Mouse (Mus musculus) G1E (cell line): Measurements from ENCODE around the gene Pappa2.

ENCODE experiments used
- CTCF ChIP-seq: IDR thresholded peaks from 2 replicates; pipeline ENCODE4 v1.5.1; 2012; ENCODE audit warnings: low read depth, low read length, inconsistent platforms, mixed read lengths
- POLR2AphosphoS5 ChIP-seq: IDR thresholded peaks from 2 replicates; pipeline ENCODE4 v1.6.1; 2012; ENCODE audit warnings: low read depth, low read length, inconsistent platforms; ENCODE audit not compliant: insufficient replicate concordance
- TAL1 ChIP-seq: conservative IDR thresholded peaks from 2 replicates; pipeline ENCODE4 v1.6.1; 2012; ENCODE audit warnings: low read depth, low read length, inconsistent platforms, mixed read lengths

DNA sequence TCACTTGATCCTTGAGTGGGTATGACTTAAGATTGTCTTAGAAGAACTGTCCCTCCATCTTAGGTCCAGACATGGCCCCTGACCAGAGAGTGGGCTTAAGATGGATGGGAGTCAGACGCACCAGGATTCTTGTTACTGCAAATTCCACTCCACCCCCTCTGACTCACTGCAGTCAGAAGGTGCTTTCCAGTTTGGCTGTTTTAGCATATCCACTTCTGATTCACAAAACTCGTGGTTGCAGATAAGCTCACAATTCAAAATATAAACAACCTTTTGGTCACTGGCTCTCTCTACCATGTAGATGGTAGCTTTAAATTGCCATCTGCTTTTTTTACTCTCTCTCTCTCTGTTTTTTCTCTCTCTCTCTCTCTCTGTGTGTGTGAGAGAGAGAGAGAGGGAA lies 214.4 kb downstream of the Pappa2 start:
- TF ChIP-seq POLR2AphosphoS5 (no peak), CTCF (no peak), TAL1 (no peak)
